ENCODE assay signal across 30 mouse cellular contexts in genomic region chr19:20194511-20194910, GRCm38 (mm10).
"Had no signal": no experiment of that assay in that cellular context is flagged by ENCODE, and none has a peak within 500 bp of the region (broad histone marks: within the 10 kb centered on the region; RNA-seq: fewer than 3 reads in every experiment).

No protein-coding gene starts in this region.

- H3K27ac ChIP-seq: limb, embryonic 10.5 days; limb, embryonic 12.5 days; limb, embryonic 13.5 days; limb, embryonic 15.5 days; liver, embryonic 12.5 days; liver, embryonic 13.5 days; liver, embryonic 14.5 days; liver, embryonic 15.5 days; lung, embryonic 15.5 days; macrophage; midbrain, embryonic 10.5 days; midbrain, embryonic 12.5 days; midbrain, embryonic 13.5 days; midbrain, embryonic 15.5 days; neural tube, embryonic 12.5 days had no signal

- DNase-seq: left cerebral cortex, postnatal 4 days; liver; liver, embryonic 13.5 days; liver, postnatal 0 days; lung, adult 18-20 months; lung, adult 2 months; lung, embryonic 14.5 days; lung, postnatal 10 days; lung, postnatal 14 days; lung, postnatal 36 days; lung, postnatal 4 days; midbrain, embryonic 14.5 days had no signal

- H3K4me3 ChIP-seq: limb, embryonic 10.5 days; limb, embryonic 12.5 days; limb, embryonic 13.5 days; limb, embryonic 15.5 days; liver, embryonic 12.5 days; liver, embryonic 13.5 days; liver, embryonic 15.5 days; lung, embryonic 15.5 days; megakaryocyte, embryonic 14.5 days; midbrain, embryonic 10.5 days; midbrain, embryonic 12.5 days; midbrain, embryonic 13.5 days; midbrain, embryonic 15.5 days; myocyte; neural tube, embryonic 12.5 days had no signal

- ATAC-seq: liver, embryonic 12.5 days; liver, postnatal 0 days; lung, postnatal 0 days; midbrain, embryonic 13.5 days; midbrain, embryonic 15.5 days; midbrain, embryonic 16.5 days had no signal
